Mouse (Mus musculus): ENCODE data around the gene Arpc1b. TPM values are rescaled to one million over a fixed set of nuclear protein-coding genes. Genes with fewer than 3 reads are reported as not detected.
"Not testable (repeated sequence)": the region's sequence is repeated elsewhere in the genome, so short reads cannot be mapped to it uniquely, and the experiment has no call there.

The Arpc1b gene
- polyA plus RNA-seq (2015; fragmentation: Nextera tagmentation; extraction: Ambion mirVana) = 325 and 354 TPM in 2 replicates

DNA sequence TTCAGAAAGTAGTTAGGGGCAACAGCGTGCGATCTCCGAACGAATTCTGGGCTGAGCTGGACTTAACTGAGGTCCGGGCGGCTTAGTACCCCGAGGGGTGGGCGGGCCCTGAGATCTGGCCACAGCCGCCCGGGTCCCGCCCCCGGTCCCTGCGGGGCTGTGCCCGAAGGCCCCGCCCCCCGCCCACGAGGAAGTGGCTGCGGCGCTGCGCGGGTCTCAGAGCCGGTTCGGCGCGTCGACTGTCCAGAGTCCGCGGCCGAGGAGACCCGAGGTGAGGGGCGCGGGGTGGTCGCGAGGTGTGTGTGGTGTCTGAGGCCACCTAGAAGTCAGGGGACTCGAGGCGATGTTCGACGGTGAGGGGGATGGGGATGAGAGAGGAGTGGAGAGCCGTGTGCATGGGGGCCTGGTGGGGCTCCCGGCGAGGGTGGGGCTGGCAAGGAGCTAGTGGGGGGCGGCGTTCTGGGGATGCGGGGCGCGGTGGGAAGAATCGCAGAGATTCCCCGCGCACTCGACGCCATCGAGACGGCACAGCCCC lies at the start of gene Arpc1b:
TSS of gene Arpc1b (plus strand) at position 145 of the 535 bp plus-strand sequence.
- peaks cover 19% of the 10 kb centered on the region for H3K36me3 ChIP-seq (ENCODE audit: insufficient read depth, low read length)
- ATAC-seq (ENCODE audit: low FRiP score, low TSS enrichment) = peak; percentile 81
- peak within 1 kb of the TSS; percentile 77 for H3K4me3 ChIP-seq (ENCODE audit: low read length)
- H3K27me3 ChIP-seq (ENCODE audit: insufficient read depth, low read length) = no peaks in the 10 kb centered on the region
- peak within 1 kb of the TSS; percentile 73 for H3K27ac ChIP-seq (ENCODE audit: low read length)
- WGBS = under 1% methylated on average over 49 of the region's 53 CpGs
- H3K9me3 ChIP-seq (ENCODE audit: low read length) = no peaks in the 10 kb centered on the region
- peaks cover 31% of the 10 kb centered on the region for H3K4me1 ChIP-seq (ENCODE audit: insufficient read depth, low read length)
- peak within 1 kb of the TSS; percentile 79 for H3K9ac ChIP-seq (replicated peaks; ENCODE audit: low read length)
- H3K4me2 ChIP-seq (replicated peaks; ENCODE audit: low read depth, low read length) = peak within 1 kb of the TSS; percentile 85

DNA sequence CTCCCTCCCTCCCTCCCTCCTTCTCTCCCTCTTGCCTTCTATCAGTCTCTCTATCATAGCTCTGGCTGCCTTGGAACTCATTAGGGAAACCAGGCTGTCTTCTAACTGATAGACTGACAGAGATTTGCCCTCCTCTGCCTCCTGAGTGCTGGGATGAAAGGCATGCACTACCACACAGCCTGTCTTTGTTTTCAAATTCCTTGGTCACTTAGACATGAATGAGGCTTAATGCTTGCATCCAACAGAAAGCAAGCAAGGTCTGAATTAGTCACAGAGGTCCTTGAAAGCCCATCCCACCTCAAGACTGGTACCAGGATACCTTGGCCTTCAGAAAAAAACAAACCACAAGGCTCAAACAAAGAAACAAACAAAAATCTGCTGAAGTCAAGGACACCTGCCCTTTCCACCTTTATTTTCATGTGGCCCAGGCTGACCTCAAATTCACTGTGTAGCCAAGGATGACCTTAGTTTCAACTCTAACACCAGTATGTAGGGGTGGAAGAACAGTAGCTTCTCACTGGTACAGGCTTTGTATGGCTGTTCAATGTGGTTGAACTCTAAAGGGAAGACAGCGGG lies 49.2 kb upstream of the Arpc1b start:
- Histone ChIP-seq H3K27me3 (ENCODE audit: insufficient read depth, low read length) (no peaks in the 10 kb centered on the region), H3K9me3 (ENCODE audit: low read length) (no peaks in the 10 kb centered on the region), H3K9ac (replicated peaks; ENCODE audit: low read length) (no peak overlapping the region), H3K4me2 (replicated peaks; ENCODE audit: low read depth, low read length) (no peak overlapping the region), H3K36me3 (ENCODE audit: insufficient read depth, low read length) (no peaks in the 10 kb centered on the region), H3K4me3 (ENCODE audit: low read length) (no peak overlapping the region), H3K4me1 (ENCODE audit: insufficient read depth, low read length) (no peaks in the 10 kb centered on the region), H3K27ac (ENCODE audit: low read length) (no peak overlapping the region)
- no peak for ATAC-seq (ENCODE audit: low FRiP score, low TSS enrichment)
- WGBS = 95% methylated on average over 1 of the region's 1 CpGs

DNA sequence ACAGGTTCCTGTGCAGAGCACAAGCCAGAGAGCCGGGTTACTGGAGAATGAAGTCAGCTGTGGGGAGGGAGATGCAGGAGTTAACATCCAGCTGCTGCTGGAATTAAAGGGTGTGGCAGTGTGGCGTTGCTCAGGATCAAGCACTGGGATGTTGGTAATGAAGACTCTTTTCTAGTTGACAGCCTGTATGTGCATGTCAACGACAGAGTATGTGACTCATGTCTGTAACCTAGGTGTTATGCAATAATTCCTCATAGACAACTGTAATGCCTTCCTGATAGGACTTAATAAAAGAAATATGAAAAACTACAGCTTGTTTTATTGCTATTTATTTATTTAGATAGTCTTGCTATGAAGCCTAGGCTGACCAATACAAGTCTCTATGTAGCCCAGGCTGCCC lies 45.2 kb upstream of the Arpc1b start:
- Histone ChIP-seq H3K9me3 (ENCODE audit: low read length) (no peaks in the 10 kb centered on the region), H3K27ac (ENCODE audit: low read length) (no peak overlapping the region), H3K4me1 (ENCODE audit: insufficient read depth, low read length) (no peaks in the 10 kb centered on the region), H3K27me3 (ENCODE audit: insufficient read depth, low read length) (no peaks in the 10 kb centered on the region), H3K4me3 (ENCODE audit: low read length) (no peak overlapping the region), H3K36me3 (ENCODE audit: insufficient read depth, low read length) (no peaks in the 10 kb centered on the region), H3K4me2 (replicated peaks; ENCODE audit: low read depth, low read length) (no peak overlapping the region), H3K9ac (replicated peaks; ENCODE audit: low read length) (no peak overlapping the region)
- WGBS = 47% methylated on average over 3 of the region's 3 CpGs
- ATAC-seq (ENCODE audit: low FRiP score, low TSS enrichment) = no peak

DNA sequence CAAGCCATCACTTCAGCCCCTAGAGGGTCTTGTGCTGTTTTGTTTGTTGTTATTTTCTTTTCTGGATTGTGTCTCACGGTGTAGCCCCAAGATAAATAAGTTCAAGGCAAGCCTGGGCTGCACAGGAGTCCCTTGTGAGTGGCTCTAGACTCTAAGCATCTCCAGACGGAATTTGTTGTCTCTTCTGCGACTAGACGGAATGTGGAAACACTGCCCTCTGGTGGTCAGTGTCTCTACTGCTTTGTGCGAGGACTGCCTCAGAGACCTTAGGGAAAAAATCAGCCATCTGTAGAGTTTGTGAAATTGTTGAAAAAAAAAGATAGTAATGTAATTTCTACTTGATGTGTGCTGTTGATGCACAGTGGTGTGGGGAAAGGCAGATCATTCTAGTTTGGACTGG lies 44.3 kb upstream of the Arpc1b start:
- Histone ChIP-seq H3K4me1 (ENCODE audit: insufficient read depth, low read length) (0 out of 2 replicates have a peak, but pooled peaks cover 2% of the 10 kb centered on the region), H3K36me3 (ENCODE audit: insufficient read depth, low read length) (no peaks in the 10 kb centered on the region), H3K27ac (ENCODE audit: low read length) (no peak overlapping the region), H3K27me3 (ENCODE audit: insufficient read depth, low read length) (no peaks in the 10 kb centered on the region), H3K4me3 (ENCODE audit: low read length) (no peak overlapping the region), H3K9ac (replicated peaks; ENCODE audit: low read length) (no peak overlapping the region), H3K4me2 (replicated peaks; ENCODE audit: low read depth, low read length) (no peak overlapping the region), H3K9me3 (ENCODE audit: low read length) (no peaks in the 10 kb centered on the region)
- 0 out of 2 replicates have a peak, but pooled peaks have one; percentile 39 for ATAC-seq (ENCODE audit: low FRiP score, low TSS enrichment)
- WGBS = under 1% methylated on average over 5 of the region's 5 CpGs

DNA sequence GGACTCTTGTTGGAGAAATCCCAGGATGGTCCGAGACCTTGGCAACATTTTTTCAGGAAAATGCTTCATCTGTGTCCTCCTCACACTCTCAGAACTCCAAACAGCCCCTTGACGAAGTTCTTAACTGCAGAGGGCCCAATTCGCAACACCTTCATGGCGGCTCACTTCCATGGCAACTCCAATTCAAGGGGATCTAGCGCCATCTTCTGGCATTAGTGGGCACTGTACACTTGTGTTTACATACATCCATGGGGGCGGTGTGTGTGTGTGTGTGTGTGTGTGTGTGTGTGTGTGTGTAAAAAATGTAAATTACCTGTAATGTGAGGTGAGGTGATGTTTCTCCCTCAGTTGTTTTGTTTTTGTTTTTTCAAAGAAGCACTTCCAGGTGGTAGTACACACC lies 42.7 kb upstream of the Arpc1b start:
- Histone ChIP-seq H3K4me1 (ENCODE audit: insufficient read depth, low read length) (0 out of 2 replicates have a peak, but pooled peaks cover 3% of the 10 kb centered on the region), H3K9ac (replicated peaks; ENCODE audit: low read length) (no peak overlapping the region), H3K4me3 (ENCODE audit: low read length) (no peak overlapping the region), H3K4me2 (replicated peaks; ENCODE audit: low read depth, low read length) (no peak overlapping the region), H3K27me3 (ENCODE audit: insufficient read depth, low read length) (no peaks in the 10 kb centered on the region), H3K36me3 (ENCODE audit: insufficient read depth, low read length) (no peaks in the 10 kb centered on the region), H3K9me3 (ENCODE audit: low read length) (no peaks in the 10 kb centered on the region), H3K27ac (ENCODE audit: low read length) (no peak overlapping the region)
- no peak for ATAC-seq (ENCODE audit: low FRiP score, low TSS enrichment)
- WGBS = 55% methylated on average over 6 of the region's 6 CpGs

DNA sequence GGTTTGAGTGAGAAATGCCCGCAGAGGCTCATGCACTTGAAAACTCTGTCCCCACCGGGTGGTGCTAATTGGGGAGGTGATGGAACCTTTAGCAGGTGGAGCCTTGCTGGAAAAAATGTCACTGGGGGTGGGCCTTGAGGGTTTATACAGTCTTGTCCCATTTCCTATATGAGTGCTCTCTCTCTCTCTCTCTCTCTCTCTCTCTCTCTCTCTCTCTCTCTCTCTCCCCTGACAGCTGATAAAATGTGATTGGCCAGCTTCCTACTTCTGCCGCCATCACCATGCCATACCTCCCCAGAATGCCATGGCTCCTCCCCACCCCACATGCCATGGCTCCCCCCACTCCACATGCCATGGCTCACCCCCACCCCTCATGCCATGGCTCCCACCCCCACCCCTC lies 38.9 kb upstream of the Arpc1b start:
- no peak for ATAC-seq (ENCODE audit: low FRiP score, low TSS enrichment)
- no peak overlapping the region for H3K27ac ChIP-seq (ENCODE audit: low read length)
- WGBS = 54% methylated on average over 3 of the region's 3 CpGs
- no peak overlapping the region for H3K4me3 ChIP-seq (ENCODE audit: low read length)
- H3K27me3 ChIP-seq (ENCODE audit: insufficient read depth, low read length) = no peaks in the 10 kb centered on the region
- H3K9ac ChIP-seq (replicated peaks; ENCODE audit: low read length) = no peak overlapping the region
- H3K4me1 ChIP-seq (ENCODE audit: insufficient read depth, low read length) = 0 out of 2 replicates have a peak, but pooled peaks cover 3% of the 10 kb centered on the region
- H3K9me3 ChIP-seq (ENCODE audit: low read length) = no peaks in the 10 kb centered on the region
- no peak overlapping the region for H3K4me2 ChIP-seq (replicated peaks; ENCODE audit: low read depth, low read length)
- no peaks in the 10 kb centered on the region for H3K36me3 ChIP-seq (ENCODE audit: insufficient read depth, low read length)

DNA sequence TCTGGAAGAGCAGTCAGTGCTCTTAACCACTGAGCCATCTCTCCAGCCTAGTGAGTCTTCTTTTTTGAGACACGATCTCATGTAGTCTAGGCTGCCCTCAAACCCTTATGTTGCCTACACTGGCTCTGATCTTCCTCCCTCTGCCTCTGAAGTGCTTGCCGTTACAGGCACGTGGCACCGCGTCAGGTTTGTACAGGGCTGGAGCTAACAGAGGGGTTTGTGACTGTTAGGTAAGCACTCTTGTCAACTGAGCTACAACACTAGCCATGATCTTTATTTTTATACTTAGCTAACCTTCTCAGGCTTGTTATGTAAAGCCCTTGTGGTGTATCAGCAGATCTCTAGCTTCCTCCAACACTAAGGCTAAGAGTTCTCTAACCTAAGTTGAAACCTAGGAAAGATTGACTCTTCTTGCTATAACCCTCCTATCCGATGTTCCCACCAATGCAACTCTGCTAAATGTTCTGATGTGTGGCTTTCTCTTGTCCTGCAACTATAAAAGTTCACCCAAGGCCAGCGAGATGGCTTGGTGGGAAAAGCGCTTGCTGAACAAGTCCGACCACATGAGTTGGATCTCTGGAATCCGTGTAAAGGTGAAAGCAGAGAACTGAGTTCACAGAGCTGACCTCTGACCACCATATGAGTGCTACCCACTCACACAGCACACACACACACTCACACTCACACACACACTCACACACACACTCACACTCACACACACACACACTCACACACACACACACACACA lies 32.0 kb upstream of the Arpc1b start:
- no peaks in the 10 kb centered on the region for H3K27me3 ChIP-seq (ENCODE audit: insufficient read depth, low read length)
- no peak overlapping the region for H3K9ac ChIP-seq (replicated peaks; ENCODE audit: low read length)
- WGBS = 82% methylated on average over 10 of the region's 10 CpGs
- H3K9me3 ChIP-seq (ENCODE audit: low read length) = no peaks in the 10 kb centered on the region
- H3K4me1 ChIP-seq (ENCODE audit: insufficient read depth, low read length) = peaks cover 8% of the 10 kb centered on the region
- no peak for ATAC-seq (ENCODE audit: low FRiP score, low TSS enrichment)
- H3K4me2 ChIP-seq (replicated peaks; ENCODE audit: low read depth, low read length) = no peak overlapping the region
- no peak overlapping the region for H3K4me3 ChIP-seq (ENCODE audit: low read length)
- no peaks in the 10 kb centered on the region for H3K36me3 ChIP-seq (ENCODE audit: insufficient read depth, low read length)
- H3K27ac ChIP-seq (ENCODE audit: low read length) = no peak overlapping the region

DNA sequence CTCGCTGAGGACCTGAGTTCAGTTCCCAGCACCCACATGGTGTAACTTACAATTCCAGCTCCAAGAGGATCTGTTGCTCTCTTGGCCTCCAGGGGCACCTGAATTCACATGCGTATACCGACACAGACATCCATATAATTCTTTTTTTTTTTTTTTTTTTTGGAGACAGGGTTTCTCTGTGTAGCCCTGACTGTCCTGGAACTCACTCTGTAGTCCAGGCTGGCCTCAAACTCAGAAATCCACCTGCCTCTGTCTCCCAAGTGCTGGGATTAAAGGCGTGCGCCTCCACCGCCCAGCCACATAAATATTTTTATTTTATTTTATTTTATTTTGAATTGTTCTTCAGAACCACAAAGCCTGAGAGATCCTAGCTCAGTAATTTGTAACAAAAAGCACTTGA lies 30.8 kb upstream of the Arpc1b start:
- Histone ChIP-seq H3K4me2 (replicated peaks; ENCODE audit: low read depth, low read length) (peak overlapping the region; percentile 88), H3K27ac (ENCODE audit: low read length) (peak overlapping the region; percentile 77; the same call in 1 of the 2 replicates), H3K4me3 (ENCODE audit: low read length) (peak overlapping the region; percentile 94), H3K9ac (replicated peaks; ENCODE audit: low read length) (peak overlapping the region; percentile 95)
- not testable (repeated sequence) for ATAC-seq (ENCODE audit: low FRiP score, low TSS enrichment); H3K9me3 ChIP-seq (ENCODE audit: low read length); H3K4me1 ChIP-seq (ENCODE audit: insufficient read depth, low read length); H3K36me3 ChIP-seq (ENCODE audit: insufficient read depth, low read length); H3K27me3 ChIP-seq (ENCODE audit: insufficient read depth, low read length)
- WGBS = 43% methylated on average over 6 of the region's 6 CpGs

DNA sequence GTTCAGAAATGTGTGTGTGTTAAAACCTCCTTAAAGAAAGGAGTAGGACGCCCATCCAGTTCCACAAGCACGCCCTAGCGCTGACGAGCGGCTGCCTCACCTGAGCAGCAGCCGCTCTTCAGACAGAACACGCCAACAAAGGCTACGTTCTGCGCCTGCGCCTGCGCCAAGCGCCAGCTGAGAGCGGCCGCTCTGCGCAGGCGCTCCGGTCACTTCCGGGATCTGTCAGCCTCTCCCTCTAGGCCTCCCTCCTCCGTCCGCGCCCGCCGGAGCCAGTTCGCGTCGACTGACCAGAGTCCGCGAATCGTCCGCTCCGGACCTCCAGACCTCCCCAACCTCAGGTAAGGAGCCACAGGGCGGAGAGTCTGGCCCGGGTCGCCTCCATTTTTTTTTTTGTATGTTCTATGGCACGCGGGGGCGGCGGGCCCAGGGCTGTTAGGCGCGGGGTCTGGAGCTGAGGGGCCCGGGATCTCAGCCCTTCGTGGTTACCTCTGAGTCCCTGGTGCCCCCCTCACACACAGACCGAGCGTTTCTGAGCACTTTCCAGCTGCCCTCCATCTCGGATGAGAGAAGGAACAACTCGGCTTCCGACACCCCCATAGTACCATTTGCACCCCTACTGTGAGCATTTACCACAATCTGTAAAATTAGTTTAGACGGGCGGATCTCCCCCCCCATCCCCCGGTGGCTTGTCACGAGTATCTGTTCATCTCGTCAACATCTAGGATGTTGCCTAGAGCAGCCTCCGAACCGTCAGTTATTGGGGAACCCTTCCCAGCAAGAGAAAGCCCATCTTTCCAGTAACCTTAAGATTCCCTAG lies 30.2 kb upstream of the Arpc1b start, which contains the start of the genes Arpc1a and Kpna7:
TSS of gene Arpc1a (plus strand) at position 199 of the 820 bp plus-strand sequence.
TSS of gene Kpna7 (minus strand) at position 399 of the 820 bp plus-strand sequence.
- Histone ChIP-seq H3K9me3 (ENCODE audit: low read length) (no peaks in the 10 kb centered on the region), H3K4me3 (ENCODE audit: low read length) (peak within 1 kb of the TSS; percentile 94), H3K9ac (replicated peaks; ENCODE audit: low read length) (peak within 1 kb of the TSS; percentile 95), H3K36me3 (ENCODE audit: insufficient read depth, low read length) (no peaks in the 10 kb centered on the region), H3K4me1 (ENCODE audit: insufficient read depth, low read length) (peaks cover 8% of the 10 kb centered on the region), H3K27ac (ENCODE audit: low read length) (peak within 1 kb of the TSS; percentile 83), H3K27me3 (ENCODE audit: insufficient read depth, low read length) (no peaks in the 10 kb centered on the region), H3K4me2 (replicated peaks; ENCODE audit: low read depth, low read length) (peak within 1 kb of the TSS; percentile 88)
- ATAC-seq (ENCODE audit: low FRiP score, low TSS enrichment) = peak; percentile 99
- WGBS = under 1% methylated on average over 54 of the region's 54 CpGs
